Mouse (Mus musculus): ENCODE measurements around the gene Steap3. TPM values are rescaled to one million over a fixed set of nuclear protein-coding genes. Genes with fewer than 3 reads are reported as not detected.

The Steap3 gene
- 42.7 TPM for polyA plus RNA-seq (2012; fragmentation: generic; extraction: Trizol)
- long read RNA-seq, experiment 1, transcript Steap3-202 (5 exons, 2,752 nt): major isoform, 10 of 29 reads
- long read RNA-seq, experiment 1, partial matches to known transcripts: 0 of 29 reads
- long read RNA-seq, experiment 1, other reads (novel, unspliced or antisense): 19 of 29 reads
- long read RNA-seq, experiment 2, transcript Steap3-202 (5 exons, 2,752 nt): major isoform, 59 of 95 reads
- long read RNA-seq, experiment 2, partial matches to known transcripts: 1 of 95 reads
- long read RNA-seq, experiment 2, other reads (novel, unspliced or antisense): 35 of 95 reads

GRCm38 (mm10) chr1:120272605-120273004 lies at the start of gene Steap3:
TSS of gene Steap3 (minus strand) at chr1:120272705.
- Histone ChIP-seq H3K4me3 (ENCODE audit: insufficient read depth, poor library complexity, severe bottlenecking) (no peak within 1 kb of the TSS), H3K79me3 (ENCODE audit: low read depth) (no peaks in the 10 kb centered on the region), H3K27me3 (ENCODE audit: control insufficient read depth, insufficient read depth, insufficient read length) (no peaks in the 10 kb centered on the region), H3K36me3 (ENCODE audit: control insufficient read depth, insufficient read depth) (no peaks in the 10 kb centered on the region), H3ac (ENCODE audit: control insufficient read depth, insufficient read length, low read depth) (no peak within 1 kb of the TSS), H3K79me2 (ENCODE audit: control insufficient read depth, insufficient read depth) (no peaks in the 10 kb centered on the region)
- TF ChIP-seq CTCF (IDR thresholded peaks at IDR 0.05; ENCODE audit: control insufficient read depth, insufficient read depth, insufficient read length) (no peak), CEBPB (IDR thresholded peaks at IDR 0.05; ENCODE audit: low read depth) (no peak), MYOG (IDR thresholded peaks at IDR 0.05; ENCODE audit: control insufficient read depth, extremely low read depth, insufficient read length) (no peak), USF1 (IDR thresholded peaks at IDR 0.05; ENCODE audit: low read depth) (no peak), FOSL1 (IDR thresholded peaks at IDR 0.05; ENCODE audit: insufficient read depth, low read length, poor library complexity, severe bottlenecking) (no peak)

GRCm38 (mm10) chr1:120321270-120322021 lies 48.9 kb upstream of the Steap3 start:
- H3ac ChIP-seq (ENCODE audit: control insufficient read depth, insufficient read length, low read depth): no peak overlapping the region
- H3K79me3 ChIP-seq (ENCODE audit: low read depth): no peaks in the 10 kb centered on the region
- H3K27me3 ChIP-seq (ENCODE audit: control insufficient read depth, insufficient read depth, insufficient read length): peaks cover 17% of the 10 kb centered on the region
- TF ChIP-seq CEBPB (IDR thresholded peaks at IDR 0.05; ENCODE audit: low read depth): no peak
- no peak for TF ChIP-seq FOSL1 (IDR thresholded peaks at IDR 0.05; ENCODE audit: insufficient read depth, low read length, poor library complexity, severe bottlenecking)
- TF ChIP-seq MAX (IDR thresholded peaks at IDR 0.05): no peak
- no peak for TF ChIP-seq MYOD1 (IDR thresholded peaks at IDR 0.05; ENCODE audit: control insufficient read depth, insufficient read length, low read depth)
- TF ChIP-seq CTCF (IDR thresholded peaks at IDR 0.05; ENCODE audit: control insufficient read depth, insufficient read depth, insufficient read length): no peak
- no peak for TF ChIP-seq MYOG (IDR thresholded peaks at IDR 0.05; ENCODE audit: control insufficient read depth, extremely low read depth, insufficient read length)
- TF ChIP-seq USF1 (IDR thresholded peaks at IDR 0.05; ENCODE audit: low read depth): no peak
- H3K36me3 ChIP-seq (ENCODE audit: control insufficient read depth, insufficient read depth): no peaks in the 10 kb centered on the region
- no peaks in the 10 kb centered on the region for H3K79me2 ChIP-seq (ENCODE audit: control insufficient read depth, insufficient read depth)
- H3K4me3 ChIP-seq (ENCODE audit: insufficient read depth, poor library complexity, severe bottlenecking): no peak overlapping the region

GRCm38 (mm10) chr1:120305801-120306200 lies 33.3 kb upstream of the Steap3 start:
- peaks cover 5% of the 10 kb centered on the region for H3K27me3 ChIP-seq (ENCODE audit: control insufficient read depth, insufficient read depth, insufficient read length)
- H3K36me3 ChIP-seq (ENCODE audit: control insufficient read depth, insufficient read depth): no peaks in the 10 kb centered on the region
- H3K79me3 ChIP-seq (ENCODE audit: low read depth): no peaks in the 10 kb centered on the region
- no peak overlapping the region for H3K4me3 ChIP-seq (ENCODE audit: insufficient read depth, poor library complexity, severe bottlenecking)
- TF ChIP-seq FOSL1 (IDR thresholded peaks at IDR 0.05; ENCODE audit: insufficient read depth, low read length, poor library complexity, severe bottlenecking) (no peak), USF1 (IDR thresholded peaks at IDR 0.05; ENCODE audit: low read depth) (no peak), CTCF (IDR thresholded peaks at IDR 0.05; ENCODE audit: control insufficient read depth, insufficient read depth, insufficient read length) (no peak), MYOD1 (IDR thresholded peaks at IDR 0.05; ENCODE audit: control insufficient read depth, insufficient read length, low read depth) (no peak), CEBPB (IDR thresholded peaks at IDR 0.05; ENCODE audit: low read depth) (no peak), MAX (IDR thresholded peaks at IDR 0.05) (no peak), MYOG (IDR thresholded peaks at IDR 0.05; ENCODE audit: control insufficient read depth, extremely low read depth, insufficient read length) (no peak)
- no peaks in the 10 kb centered on the region for H3K79me2 ChIP-seq (ENCODE audit: control insufficient read depth, insufficient read depth)
- H3ac ChIP-seq (ENCODE audit: control insufficient read depth, insufficient read length, low read depth): no peak overlapping the region

GRCm38 (mm10) chr1:120296936-120297335 lies 24.4 kb upstream of the Steap3 start:
- Histone ChIP-seq H3ac (ENCODE audit: control insufficient read depth, insufficient read length, low read depth) (no peak overlapping the region), H3K36me3 (ENCODE audit: control insufficient read depth, insufficient read depth) (no peaks in the 10 kb centered on the region), H3K79me3 (ENCODE audit: low read depth) (no peaks in the 10 kb centered on the region), H3K79me2 (ENCODE audit: control insufficient read depth, insufficient read depth) (no peaks in the 10 kb centered on the region), H3K4me3 (ENCODE audit: insufficient read depth, poor library complexity, severe bottlenecking) (no peak overlapping the region), H3K27me3 (ENCODE audit: control insufficient read depth, insufficient read depth, insufficient read length) (no peaks in the 10 kb centered on the region)
- TF ChIP-seq MAX (IDR thresholded peaks at IDR 0.05) (no peak), CTCF (IDR thresholded peaks at IDR 0.05; ENCODE audit: control insufficient read depth, insufficient read depth, insufficient read length) (no peak), MYOD1 (IDR thresholded peaks at IDR 0.05; ENCODE audit: control insufficient read depth, insufficient read length, low read depth) (no peak), USF1 (IDR thresholded peaks at IDR 0.05; ENCODE audit: low read depth) (no peak), CEBPB (IDR thresholded peaks at IDR 0.05; ENCODE audit: low read depth) (no peak), MYOG (IDR thresholded peaks at IDR 0.05; ENCODE audit: control insufficient read depth, extremely low read depth, insufficient read length) (no peak), FOSL1 (IDR thresholded peaks at IDR 0.05; ENCODE audit: insufficient read depth, low read length, poor library complexity, severe bottlenecking) (no peak)

- TF ChIP-seq CTCF (IDR thresholded peaks at IDR 0.05; ENCODE audit: control insufficient read depth, insufficient read depth, insufficient read length) (no peak), MYOD1 (IDR thresholded peaks at IDR 0.05; ENCODE audit: control insufficient read depth, insufficient read length, low read depth) (no peak), CEBPB (IDR thresholded peaks at IDR 0.05; ENCODE audit: low read depth) (no peak), MAX (IDR thresholded peaks at IDR 0.05) (no peak), USF1 (IDR thresholded peaks at IDR 0.05; ENCODE audit: low read depth) (no peak), MYOG (IDR thresholded peaks at IDR 0.05; ENCODE audit: control insufficient read depth, extremely low read depth, insufficient read length) (no peak), FOSL1 (IDR thresholded peaks at IDR 0.05; ENCODE audit: insufficient read depth, low read length, poor library complexity, severe bottlenecking) (no peak)
- Histone ChIP-seq H3ac (ENCODE audit: control insufficient read depth, insufficient read length, low read depth) (no peak overlapping the region), H3K27me3 (ENCODE audit: control insufficient read depth, insufficient read depth, insufficient read length) (no peaks in the 10 kb centered on the region), H3K79me3 (ENCODE audit: low read depth) (no peaks in the 10 kb centered on the region), H3K4me3 (ENCODE audit: insufficient read depth, poor library complexity, severe bottlenecking) (no peak overlapping the region), H3K36me3 (ENCODE audit: control insufficient read depth, insufficient read depth) (no peaks in the 10 kb centered on the region), H3K79me2 (ENCODE audit: control insufficient read depth, insufficient read depth) (no peaks in the 10 kb centered on the region)
Observed at GRCm38 (mm10) chr1:120293803-120294202, 21.3 kb upstream of the Steap3 start.

Measured in C2C12 (cell line).